Mouse (Mus musculus): ENCODE results near the gene Efcab11.

Gene Efcab11

DNA sequence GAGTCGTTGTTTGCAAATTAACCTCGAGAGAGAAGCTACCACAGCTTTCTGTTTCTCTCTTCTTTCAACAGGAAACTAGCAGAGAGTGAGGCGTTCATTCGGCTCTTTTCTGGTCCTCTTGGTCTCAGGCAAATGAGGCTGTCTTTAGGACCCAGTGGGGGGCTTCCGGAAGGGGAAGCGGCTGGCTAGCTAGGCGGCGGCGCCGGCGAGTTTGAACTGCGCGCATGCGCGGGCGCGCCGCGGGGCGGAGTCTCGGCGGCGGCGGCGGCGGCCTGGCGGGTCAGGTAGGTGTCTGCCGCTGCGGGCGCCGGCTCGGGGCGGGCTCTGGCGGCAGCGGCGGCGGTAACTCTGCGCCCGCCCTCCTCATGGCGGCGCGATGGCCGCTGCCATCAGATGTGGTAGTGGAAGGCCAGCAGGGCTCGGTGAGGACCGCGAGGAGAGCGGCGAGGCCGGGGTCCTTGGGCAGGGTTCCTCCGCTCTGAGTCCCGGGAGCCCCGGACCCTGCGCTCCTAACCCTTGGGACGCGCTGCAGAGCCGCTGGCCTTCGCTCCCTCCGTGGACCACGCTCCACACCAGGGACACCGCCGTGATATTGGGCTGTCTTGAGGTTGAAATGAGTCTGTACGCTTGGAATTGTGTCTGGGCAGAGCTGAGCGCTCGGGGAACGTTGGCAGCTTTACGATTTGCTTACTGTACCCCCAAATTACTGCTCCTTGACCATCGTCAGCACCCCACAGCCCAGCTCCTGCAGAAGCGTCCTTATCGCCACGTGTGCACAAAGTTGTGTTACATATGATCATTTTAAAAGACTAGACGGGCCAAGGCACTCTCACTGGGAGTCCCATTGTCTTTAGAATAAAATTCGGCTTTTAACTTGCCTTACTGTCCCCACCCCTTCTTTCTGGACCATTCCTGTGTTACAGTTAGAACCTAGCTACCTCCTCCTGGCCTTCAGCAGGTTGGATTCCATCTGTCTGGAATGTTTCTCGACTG is at the start of gene Efcab11, which contains the start of gene Tdp1:
Gene Efcab11 (minus strand): TSS at position 171 of the 993 bp plus-strand sequence.
Gene Tdp1 (plus strand): TSS at position 249 of the 993 bp plus-strand sequence.
- peak; percentile 95 for DNase-seq (ENCODE audit: low read depth, low spot score)

DNA sequence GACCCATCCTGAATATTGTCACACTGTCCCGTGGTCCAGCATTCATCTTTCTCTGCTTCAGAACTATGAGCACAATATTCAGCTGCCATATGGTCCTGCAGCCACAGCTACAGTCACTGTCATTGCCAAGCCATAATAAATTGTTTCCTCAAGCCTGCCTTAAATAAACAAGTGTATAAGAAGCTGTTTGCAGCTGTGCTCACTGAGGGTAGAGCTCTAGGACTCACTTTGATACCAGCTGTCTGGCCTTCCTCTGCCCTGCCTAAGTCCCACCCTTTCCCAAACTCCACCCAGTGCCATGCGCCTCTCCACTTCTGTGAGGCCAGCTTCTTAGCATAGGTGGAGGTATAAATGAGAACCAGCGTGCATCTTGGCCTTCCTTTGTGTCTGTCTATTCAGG is 49.4 kb upstream of the Efcab11 start:
- DNase-seq (ENCODE audit: low read depth, low spot score) = no peak

DNA sequence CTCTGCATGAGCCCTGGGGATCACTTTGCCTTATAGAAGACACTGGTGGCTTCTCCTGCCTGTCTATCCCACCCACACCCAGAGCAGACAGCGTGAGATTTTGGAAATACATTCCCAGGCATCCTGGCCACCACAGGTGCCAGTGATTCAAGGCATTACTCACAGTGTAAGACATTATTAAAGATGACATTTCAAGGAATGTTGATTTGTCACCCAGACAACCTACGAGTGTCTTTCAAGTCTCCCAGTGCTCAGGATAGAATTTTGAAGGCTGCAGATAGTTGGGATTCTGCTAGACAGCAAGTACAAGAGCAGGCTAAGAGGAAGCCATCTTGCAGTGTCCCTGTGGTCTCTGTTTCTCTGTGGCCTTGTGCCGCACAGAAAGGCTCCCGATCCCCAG is 48.0 kb upstream of the Efcab11 start:
- DNase-seq (ENCODE audit: low read depth, low spot score) = no peak

DNA sequence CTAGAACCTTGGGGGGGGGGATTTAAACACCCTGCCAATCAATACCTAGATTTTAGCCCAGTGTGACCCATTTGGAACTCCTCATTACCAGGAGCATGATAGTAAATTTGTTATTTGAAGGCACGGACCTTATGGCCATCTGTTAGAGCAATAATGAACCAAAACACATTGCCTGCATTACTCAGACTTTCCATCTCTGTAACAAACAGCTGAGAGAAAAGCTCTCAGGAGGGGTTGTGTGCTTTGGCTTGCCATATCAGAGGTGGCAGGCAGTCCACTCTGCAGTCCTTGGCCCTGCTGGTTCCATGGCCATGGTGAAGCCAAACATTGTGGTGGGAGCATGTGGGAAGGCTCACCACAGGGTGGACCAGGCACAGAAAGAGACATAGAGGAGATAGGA is 44.9 kb upstream of the Efcab11 start:
- no peak for DNase-seq (ENCODE audit: low read depth, low spot score)

DNA sequence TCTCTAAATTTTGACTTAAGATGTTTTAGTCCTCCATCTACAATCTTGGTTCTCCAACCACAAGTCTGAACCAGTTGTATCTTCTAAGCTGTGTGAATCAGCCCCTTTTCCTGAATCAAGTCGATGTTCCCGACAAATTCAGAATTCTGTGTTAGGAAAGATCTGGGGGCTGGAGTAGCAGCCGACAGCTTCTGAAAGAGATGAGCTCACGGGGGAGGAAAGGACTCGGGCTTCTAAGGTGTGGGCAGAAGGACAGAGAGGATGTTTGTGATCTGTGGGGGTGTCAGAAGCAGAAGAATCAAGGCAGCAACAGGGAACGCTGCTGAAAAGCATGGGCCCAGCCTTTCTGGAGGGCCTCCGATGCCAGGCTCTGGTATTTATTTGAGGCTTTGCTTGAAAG is 44.1 kb upstream of the Efcab11 start:
- DNase-seq (ENCODE audit: low read depth, low spot score) = no peak

DNA sequence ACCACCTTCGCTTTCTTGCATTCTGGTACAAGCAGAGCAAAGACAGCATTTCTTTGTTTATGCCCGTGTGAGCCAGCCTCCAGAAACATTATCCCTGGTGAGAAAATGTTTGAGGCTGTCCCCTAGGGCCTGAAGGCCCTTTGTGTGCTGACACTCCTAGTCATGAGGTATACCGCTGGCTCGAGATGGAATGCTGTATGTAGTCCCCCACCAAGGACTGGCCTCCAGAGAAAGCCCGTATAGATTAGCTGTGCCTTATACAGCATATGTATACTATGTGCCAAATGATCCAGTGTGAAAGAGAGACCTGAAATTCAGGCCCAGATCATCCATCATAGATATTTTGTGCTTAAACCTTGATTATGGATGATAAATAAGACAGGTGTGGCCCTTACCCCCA is 39.5 kb upstream of the Efcab11 start:
- DNase-seq (ENCODE audit: low read depth, low spot score) = no peak

DNA sequence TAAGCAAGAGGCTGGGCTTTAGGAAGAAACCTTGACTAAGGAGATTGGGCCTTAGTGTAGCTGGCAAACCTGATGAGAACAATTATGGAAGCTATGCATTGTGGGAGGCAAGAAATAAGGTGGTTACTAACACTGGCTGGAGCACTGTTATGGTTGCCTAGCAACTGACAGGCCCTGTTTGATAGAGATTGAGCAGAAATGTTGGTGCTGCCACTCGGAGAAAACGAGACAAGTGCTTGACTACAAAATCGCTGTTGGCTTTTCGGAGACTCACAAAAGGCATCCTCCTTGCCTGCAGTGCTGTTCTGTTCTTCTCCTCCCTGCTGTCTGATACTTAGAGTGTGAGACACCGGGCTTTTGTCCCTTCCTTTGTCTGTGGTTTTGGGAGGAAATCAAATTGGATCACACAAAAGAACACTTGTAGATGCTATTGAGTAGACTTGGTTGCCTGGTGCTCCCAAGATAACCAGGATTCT is 38.9 kb upstream of the Efcab11 start:
- peak; percentile 74 for DNase-seq (ENCODE audit: low read depth, low spot score)

DNA sequence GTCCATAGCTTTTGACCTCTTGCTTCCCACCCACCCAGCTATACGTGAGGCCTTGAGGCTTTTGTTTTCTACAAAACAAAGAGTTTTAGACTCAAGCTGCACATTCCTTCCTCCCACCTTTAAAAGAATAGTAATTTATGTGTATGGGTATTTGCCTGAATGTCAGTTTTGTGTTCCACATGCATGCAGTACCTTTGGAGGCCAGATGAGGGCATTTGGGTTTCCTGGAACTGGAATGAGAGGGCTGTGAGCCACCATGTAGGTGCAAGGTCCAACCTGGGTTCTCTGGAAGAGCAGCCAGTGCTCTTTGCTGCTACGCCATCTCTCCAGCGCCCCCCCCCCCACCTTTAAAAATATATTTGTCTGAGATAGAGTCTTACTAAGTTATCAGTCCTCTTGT is 36.8 kb upstream of the Efcab11 start:
- DNase-seq (ENCODE audit: low read depth, low spot score) = peak; percentile 68

DNA sequence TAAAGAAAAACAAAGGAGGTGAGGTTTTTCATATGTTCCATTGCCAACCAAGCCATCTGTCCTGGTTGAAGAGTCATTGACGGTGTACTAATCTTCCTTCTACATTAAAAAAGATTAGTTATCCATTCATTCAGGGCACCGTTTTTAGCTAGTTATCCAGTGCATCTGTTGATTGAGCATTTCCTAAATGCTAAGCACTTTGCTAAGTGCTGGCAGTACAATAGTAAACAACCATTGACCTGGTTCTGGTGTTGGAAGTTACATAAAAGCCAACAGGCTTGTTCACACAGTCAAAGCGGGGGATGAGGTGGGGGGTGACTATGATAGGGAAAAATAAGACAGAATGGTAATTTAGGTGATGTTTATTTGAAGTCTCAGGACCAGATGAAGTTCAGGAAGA is 35.4 kb upstream of the Efcab11 start:
- DNase-seq (ENCODE audit: low read depth, low spot score) = no peak

DNA sequence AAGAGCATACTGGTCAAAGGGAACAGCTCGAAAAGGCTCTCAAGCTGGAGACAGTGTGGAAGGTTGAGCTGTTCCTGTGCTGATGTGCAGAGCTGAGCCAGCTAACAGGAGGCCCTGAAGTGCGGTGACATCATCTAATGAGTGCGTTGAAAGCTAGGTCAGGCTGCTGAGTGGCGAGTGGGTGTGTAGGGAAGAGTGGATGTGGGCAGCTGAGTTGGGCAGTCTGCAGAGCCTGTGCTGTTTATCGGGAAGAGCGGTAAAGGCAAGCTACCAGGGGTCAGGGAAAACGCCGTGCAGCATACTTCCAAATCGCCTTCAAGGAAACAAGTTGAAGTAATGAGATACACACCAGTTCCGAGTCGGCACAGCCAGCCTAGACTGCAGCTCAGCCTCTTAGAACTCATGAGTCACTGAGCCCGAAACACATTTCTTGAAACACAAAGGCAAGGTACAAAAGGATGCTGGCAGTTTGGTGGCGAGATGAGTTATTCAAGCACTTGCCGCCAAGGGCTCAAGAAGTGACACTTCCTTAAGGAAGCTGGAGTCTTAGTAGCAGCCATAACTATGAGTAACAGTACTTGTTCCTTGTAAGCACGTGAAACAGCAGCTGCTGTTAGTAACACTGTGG is 33.7 kb upstream of the Efcab11 start:
- DNase-seq (ENCODE audit: low read depth, low spot score) = no peak

DNA sequence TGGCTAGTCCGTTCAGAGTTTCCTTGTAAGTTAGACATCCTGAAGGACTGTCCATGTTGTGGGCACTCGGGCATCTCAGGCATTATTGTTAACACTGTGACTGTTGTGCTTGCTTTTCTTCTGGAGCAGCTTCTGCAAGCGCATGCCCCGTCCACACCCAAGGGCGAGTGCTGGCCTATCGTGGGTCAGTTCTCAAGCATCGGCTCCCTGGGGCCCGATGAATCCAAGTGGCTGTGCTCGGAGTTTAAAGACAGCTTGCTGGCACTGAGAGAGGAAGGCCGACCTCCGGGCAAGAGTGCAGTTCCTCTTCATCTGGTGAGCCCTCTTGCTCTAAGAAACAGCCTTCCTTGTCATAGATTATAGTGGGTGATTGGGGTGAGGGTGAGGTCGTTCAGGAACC is 27.2 kb upstream of the Efcab11 start:
- DNase-seq (ENCODE audit: low read depth, low spot score) = no peak

DNA sequence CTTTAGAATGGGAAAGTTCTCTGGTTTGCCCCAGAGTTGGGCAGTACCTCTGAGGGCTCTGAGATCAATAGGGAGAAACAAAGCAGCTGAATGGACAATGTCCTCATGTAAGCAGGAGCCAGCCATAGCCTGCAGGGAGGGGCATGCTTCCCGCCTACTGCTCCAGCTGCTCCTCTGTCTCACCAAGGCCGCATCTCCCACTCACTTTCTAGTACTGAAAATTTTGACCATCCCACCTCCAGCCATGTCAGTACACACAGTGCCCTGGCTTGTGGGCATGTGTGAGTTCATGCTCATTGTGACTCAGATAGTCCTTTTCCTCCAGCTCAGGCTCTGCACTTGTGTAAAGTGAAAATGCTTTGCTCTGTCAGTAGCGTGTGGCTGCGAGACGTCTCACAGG is 20.3 kb upstream of the Efcab11 start:
- no peak for DNase-seq (ENCODE audit: low read depth, low spot score)

DNA sequence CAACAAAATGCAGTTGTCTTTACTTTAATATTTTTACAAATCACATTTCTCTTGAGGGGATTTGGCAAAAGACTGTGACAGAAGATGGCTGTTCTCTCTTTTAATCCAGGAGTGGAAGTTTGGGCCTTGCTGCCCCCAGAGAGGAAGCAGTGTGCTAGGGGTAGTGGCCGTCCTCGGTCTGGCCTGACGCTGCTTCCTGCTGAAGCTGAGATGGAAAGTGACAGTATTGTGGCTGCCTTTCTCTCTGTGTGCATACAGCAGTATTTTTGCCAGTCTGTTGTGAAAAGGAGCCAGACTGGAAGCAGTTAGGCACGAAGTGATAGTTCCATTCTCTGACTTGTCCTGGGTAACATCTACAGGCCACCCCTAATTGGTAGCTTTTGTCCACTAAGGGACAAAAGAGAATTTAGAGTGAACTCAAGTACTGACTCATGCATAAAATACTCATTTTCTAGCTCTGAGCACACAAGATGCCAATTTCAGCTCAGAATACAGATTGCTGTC is 18.7 kb upstream of the Efcab11 start:
- DNase-seq (ENCODE audit: low read depth, low spot score) = no peak

DNA sequence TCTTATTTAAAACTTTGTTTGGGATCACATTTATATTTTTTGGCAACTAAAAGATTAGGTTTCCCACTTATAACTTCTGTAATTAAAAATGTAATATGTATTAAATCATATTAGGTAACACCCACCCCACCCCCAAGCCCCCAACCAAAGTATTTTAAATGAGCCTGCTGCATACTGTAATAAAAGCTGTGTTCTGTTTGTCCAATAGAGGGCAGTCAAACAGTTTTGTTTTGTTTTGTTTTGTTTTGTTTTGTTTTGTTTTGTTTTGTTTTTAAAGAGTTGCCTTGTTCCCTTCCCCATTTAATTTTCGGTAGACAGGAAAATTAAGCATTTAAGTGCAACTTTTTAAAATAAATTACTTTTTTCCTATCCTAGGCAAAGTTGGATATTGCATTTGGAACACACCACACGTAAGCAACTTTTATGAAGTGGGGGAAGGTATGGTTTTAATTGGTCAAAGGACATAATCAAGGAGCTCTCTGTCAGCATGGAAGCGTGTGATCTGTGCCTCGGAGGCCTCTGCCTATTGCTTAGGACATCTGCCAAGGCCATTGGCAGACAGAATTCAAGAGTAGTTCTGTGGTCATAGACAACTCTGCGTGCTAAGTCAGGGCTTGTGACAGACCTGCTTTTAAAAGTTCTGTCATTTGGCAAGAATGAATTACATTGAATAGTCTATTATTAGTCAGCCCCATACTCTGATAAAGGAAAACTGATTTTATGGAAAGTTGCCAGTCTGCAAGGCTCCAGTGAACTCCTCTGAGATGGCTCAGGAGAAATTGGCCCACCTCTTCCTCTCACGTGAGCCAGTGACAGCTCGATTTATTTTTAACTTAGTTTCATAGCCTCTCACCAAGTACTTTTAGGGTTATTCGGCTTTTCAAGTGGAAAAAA is 18.0 kb upstream of the Efcab11 start:
- no peak for DNase-seq (ENCODE audit: low read depth, low spot score)

DNA sequence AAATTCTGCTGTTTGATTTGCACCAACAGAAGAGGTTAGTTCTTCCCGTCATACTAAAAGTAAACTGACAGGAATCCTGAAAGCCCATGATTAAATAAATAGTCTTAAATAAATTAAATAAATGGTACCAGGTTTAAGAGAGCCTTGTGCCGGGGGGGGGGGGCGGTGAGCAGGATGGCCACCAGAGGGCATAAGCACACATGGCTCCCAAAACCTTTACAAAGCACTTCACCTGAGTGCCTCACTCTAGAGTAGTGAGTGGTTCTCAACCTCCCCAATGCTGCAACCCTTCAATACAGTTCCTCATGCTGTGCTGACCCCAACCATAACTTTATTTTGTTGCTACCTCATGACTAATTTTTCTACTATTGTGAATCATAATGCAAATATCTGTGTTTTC is 15.8 kb upstream of the Efcab11 start:
- DNase-seq (ENCODE audit: low read depth, low spot score) = no peak

DNA sequence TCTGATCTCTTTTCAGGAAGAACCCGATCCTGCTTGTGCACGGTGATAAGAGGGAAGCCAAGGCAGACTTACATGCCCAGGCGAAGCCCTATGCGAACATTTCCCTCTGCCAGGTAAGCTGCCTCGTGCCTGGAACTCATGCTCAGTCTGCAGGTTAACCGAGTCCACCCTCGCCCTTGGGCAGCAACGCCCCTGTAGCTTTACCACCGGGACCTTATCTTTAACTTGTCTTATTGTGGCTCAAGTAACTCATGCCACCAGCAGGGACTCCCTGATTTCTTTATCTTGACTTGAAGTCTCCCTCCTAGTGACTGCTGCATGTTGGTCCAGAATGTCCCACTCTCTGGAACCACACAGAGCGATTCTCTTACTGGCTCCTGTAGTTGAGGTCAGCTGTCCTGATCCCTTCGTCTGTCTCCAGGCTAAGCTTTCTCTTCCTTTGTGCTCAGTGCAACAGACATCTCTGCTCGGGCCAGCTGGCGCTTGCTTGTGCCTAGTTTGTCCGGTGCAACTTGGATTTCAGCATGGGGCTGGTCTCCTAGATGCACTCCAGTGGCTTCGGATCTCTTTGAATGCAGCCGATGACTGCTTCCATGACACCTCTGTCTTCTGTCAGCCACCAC is 14.1 kb upstream of the Efcab11 start:
- no peak for DNase-seq (ENCODE audit: low read depth, low spot score)

DNA sequence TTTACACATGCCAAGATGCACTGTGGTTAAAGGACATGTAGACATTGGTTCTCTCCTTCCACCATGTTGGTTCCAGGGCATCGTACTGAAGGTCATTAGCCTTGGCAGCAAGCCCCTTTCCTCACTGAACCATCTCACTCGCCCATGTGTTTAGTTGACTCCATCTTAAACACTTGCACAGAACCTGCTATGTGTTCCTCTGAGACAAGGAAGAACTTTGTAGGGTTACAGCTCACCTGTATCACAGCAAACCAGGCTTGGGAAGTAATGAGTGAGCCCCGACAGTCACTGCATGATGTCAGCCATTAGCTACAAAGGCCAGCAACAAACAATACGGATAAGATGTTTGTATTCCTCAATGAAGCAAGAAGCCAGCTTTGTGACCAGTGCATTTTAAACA is 13.6 kb upstream of the Efcab11 start:
- no peak for DNase-seq (ENCODE audit: low read depth, low spot score)

DNA sequence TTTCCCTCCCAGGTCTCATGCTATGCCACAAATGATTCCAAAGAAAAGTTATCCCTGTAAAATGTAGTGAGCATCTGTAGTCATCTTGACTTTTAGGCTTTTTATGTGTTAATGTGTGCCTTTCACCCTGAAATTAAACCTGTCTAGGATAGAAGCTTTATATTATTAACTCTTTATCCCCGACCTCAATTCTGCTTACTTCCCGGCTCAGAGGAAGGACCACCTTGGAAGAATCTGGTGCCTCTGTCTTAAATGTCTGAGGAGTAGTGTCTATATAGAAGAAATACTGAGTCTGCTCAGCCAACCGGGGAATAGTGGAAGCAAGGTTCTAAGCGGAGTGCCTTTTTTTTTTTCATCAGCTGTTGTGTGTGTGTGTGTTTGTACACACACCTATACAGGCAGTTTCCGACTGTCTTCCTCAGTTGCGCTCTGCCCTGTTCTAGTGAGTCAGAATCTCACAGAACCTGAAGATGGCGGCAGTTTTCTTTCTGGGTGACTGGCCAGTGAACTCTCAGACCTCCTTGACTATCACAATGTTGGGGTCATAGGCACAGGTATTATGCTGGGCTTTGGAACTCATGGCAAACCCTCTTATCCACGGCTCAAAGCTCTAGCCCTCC is 1.2 kb upstream of the Efcab11 start:
- no peak for DNase-seq (ENCODE audit: low read depth, low spot score)

DNA sequence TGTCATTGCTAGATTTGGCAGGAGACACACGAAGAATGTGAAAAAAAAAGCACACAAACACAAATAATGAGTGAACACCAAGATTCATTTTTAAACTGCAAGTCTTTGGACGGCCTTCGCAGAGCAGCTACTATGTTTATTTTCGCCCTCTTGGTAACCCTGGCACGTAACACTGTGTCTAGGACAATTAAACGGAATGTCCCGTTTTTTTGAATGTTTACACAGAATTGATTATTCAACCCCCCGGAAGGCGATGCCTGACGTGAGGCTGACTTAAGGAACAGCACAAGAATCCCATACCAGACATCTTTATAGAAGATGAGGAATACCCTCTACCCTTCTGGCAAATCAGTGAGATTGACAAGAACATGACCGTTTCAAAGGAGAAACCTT is 530 bp downstream of the Efcab11 start:
- peak; percentile 49 for DNase-seq (ENCODE audit: low read depth, low spot score)

DNA sequence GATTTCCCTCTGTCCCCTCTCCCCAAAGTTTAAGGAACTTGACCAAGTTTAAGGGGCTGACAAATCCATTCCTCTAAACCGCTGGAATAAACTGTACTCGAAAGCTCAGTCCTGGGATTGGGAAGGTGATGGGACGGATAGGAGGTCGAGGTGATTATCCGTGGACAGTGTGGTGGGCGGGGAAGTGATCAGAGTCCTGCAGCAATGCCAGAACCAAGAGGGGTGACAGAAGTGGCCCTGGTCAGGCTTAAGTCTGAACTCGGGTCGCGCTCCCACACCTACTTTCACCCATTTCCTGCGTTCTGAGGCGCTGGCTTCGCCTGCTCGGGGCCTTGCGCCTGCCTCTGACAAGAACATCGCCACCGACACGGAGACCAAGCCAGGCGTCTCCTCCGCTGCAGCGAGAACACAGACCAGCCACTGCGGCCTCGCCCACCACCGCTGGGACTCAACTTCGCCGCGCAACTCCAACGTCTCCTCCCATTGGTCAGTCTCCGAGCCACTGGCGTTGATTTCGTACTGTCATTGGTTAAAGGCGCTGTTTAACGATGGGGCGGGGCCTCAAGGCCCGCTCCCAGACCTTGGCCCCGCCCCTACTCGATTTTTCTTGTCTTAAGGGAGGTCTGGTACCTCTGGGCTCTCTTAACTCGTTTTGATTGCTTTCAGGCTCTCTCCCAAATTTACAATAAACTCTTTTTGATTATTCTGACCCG is 1.1 kb downstream of the Efcab11 start:
- DNase-seq (ENCODE audit: low read depth, low spot score) = peak; percentile 97
